Mouse (Mus musculus) liver, adult 2 months (tissue): ENCODE results near the gene Cga. TPM values are rescaled to one million over a fixed set of nuclear protein-coding genes. Genes with fewer than 3 reads are reported as not detected.

Source experiments
- DNase-seq: peaks from one replicate; pipeline ENCODE4 v3.0.0-alpha.2; 2011; ENCODE audit warnings: low read depth, low spot score; ENCODE audit errors: extremely low read depth
- H3K27ac ChIP-seq: fragments of 200-500 bp; replicated peaks from 2 replicates; pipeline ENCODE4 v1.5.1; 2012; ENCODE audit warnings: low read depth, mild to moderate bottlenecking, control low read depth, inconsistent platforms, low read length; ENCODE audit not compliant: insufficient read depth
- H3K27me3 ChIP-seq: fragments of 200-500 bp; 2 replicates; pipeline ENCODE4 v1.6.1; 2012; ENCODE audit warnings: mild to moderate bottlenecking, moderate library complexity, low read length, inconsistent platforms; ENCODE audit not compliant: control insufficient read depth, insufficient read depth
- H3K36me3 ChIP-seq: fragments of 200-500 bp; 2 replicates; pipeline ENCODE4 v1.6.1; 2012; ENCODE audit warnings: low read length, inconsistent platforms; ENCODE audit not compliant: control insufficient read depth, insufficient read depth
- H3K4me1 ChIP-seq: fragments of 200-500 bp; 2 replicates; pipeline ENCODE4 v1.6.1; 2011; ENCODE audit warnings: low read length; ENCODE audit not compliant: control insufficient read depth, insufficient read depth
- H3K4me3 ChIP-seq: fragments of 200-500 bp; 2 replicates; pipeline ENCODE4 v1.5.1; 2011; ENCODE audit warnings: low read depth, mild to moderate bottlenecking, control low read depth, low read length, moderate library complexity; ENCODE audit not compliant: insufficient read depth
- H3K79me2 ChIP-seq: fragments of 200-500 bp; 2 replicates; pipeline ENCODE4 v1.6.1; 2012; ENCODE audit warnings: inconsistent platforms, mild to moderate bottlenecking, low read length, moderate library complexity; ENCODE audit not compliant: control insufficient read depth, insufficient read depth
- H3K9ac ChIP-seq: fragments of 200-500 bp; 2 replicates; pipeline ENCODE4 v1.6.1; 2012; ENCODE audit warnings: low read depth, mild to moderate bottlenecking, control low read depth, inconsistent platforms, low read length
- CTCF ChIP-seq: fragments of 200-500 bp; IDR thresholded peaks from 2 replicates; pipeline ENCODE4 v1.5.1; 2011; ENCODE audit warnings: low read depth, low read length, control low read depth
- POLR2A ChIP-seq: fragments of 200-500 bp; IDR thresholded peaks from 2 replicates; pipeline ENCODE4 v1.6.1; 2011; ENCODE audit warnings: low read length, control low read depth; ENCODE audit not compliant: insufficient read depth; ENCODE audit errors: extremely low read depth
- WGBS: fragments of 180-500 bp; shearing (Covaris S2); methylation state at CpG from one replicate; pipeline ENCODE4 v1.1.7; 2018; 5-methylcytosine and 5-hydroxymethylcytosine counted together
- polyA plus RNA-seq: library from polyadenylated mRNA; depleted of rRNA; stranded (reverse); fragments of >200 nt; gene quantifications from 2 replicates; pipeline ENCODE4 v1.2.3, GENCODE M21; 2012; rRNA removed
- total RNA-seq: library from RNA; depleted of rRNA; stranded (reverse); fragments of >200 nt; gene quantifications from 2 replicates; pipeline ENCODE4 v1.2.3, GENCODE M21; 2014; rRNA removed

The Cga gene
- total RNA-seq (0.46 TPM in 1 of 2 replicates, not detected in the other), polyA plus RNA-seq (0.46 and 0.88 TPM in 2 replicates)

DNA sequence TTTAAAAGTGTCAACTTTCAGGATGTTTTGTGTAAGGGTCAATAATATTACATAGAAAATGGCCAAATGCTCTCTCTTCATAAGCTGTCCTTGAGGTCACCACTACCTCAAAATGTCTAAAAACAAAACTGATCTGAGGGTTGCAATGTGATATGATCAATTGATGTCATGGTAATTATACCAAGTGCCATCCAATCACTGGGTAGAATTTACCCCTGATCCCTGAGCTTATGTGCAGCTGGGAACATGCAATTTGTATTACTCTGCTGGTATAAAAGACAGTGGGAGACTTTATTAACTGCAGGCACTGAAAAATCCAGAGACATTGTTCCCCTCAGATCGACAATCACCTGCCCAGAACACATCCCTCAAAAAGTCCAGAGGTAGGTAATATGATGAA lies at the start of gene Cga:
Gene Cga, plus strand, starts transcription at position 301 of the 400 bp plus-strand sequence.
- Histone ChIP-seq H3K27me3 (peaks cover 4% of the 10 kb centered on the region; the same call in 1 of the 2 replicates), H3K9ac (no peak within 1 kb of the TSS), H3K4me3 (no peak within 1 kb of the TSS), H3K79me2 (no peaks in the 10 kb centered on the region), H3K27ac (no peak within 1 kb of the TSS), H3K4me1 (no peaks in the 10 kb centered on the region), H3K36me3 (no peaks in the 10 kb centered on the region)
- no peak for TF ChIP-seq POLR2A
- no peak for TF ChIP-seq CTCF
- DNase-seq: no peak
- WGBS: 91% methylated on average over 1 of the region's 1 CpGs

GRCm38 (mm10) chr4:34843839-34844238 lies 49.7 kb upstream of the Cga start:
- no peak overlapping the region for H3K27ac ChIP-seq
- H3K79me2 ChIP-seq: peaks cover 24% of the 10 kb centered on the region
- no peak for DNase-seq
- peaks cover 3% of the 10 kb centered on the region; the same call in 1 of the 2 replicates for H3K36me3 ChIP-seq
- no peak overlapping the region for H3K9ac ChIP-seq
- no peaks in the 10 kb centered on the region; the same call in 1 of the 2 replicates for H3K4me1 ChIP-seq
- no peak for TF ChIP-seq CTCF
- no peak for TF ChIP-seq POLR2A
- WGBS: 93% methylated on average over 1 of the region's 1 CpGs
- no peak overlapping the region for H3K4me3 ChIP-seq
- no peaks in the 10 kb centered on the region for H3K27me3 ChIP-seq

DNA sequence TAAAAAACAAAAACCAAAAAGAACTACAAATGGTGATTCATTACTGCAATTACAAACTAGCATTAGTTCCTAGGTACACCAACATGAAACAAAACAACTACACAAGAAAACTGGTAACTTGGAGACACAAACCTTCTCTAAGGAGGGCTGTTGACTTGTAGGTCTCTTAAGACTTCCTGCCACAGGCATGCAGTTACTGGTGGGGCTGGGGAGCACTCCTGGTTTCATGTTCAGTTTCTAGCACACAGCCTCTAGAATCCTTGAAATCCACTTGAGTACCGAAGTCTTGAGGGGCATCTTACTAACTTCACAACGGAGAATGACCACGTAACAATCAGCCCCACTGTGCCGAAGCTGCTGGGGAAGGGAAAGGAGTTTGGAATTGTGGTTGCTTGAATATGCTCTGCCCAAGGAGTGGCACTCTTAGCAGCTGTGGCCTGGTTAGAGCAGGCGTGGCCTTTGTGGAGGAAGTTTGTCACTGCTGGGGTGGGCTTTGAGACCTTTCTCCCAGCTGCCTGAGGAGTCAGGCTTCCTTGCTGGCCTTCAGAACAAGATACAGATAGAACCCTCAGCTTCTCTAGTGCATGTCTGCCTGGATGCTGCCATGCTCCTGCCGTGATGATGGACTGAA lies 45.8 kb upstream of the Cga start:
- DNase-seq: no peak
- H3K4me1 ChIP-seq: no peaks in the 10 kb centered on the region; the same call in 1 of the 2 replicates
- no peak for TF ChIP-seq CTCF
- TF ChIP-seq POLR2A: no peak
- H3K36me3 ChIP-seq: no peaks in the 10 kb centered on the region
- H3K4me3 ChIP-seq: no peak overlapping the region
- H3K79me2 ChIP-seq: peaks cover 32% of the 10 kb centered on the region
- 93% methylated on average over 6 of the region's 6 CpGs for WGBS
- H3K27me3 ChIP-seq: no peaks in the 10 kb centered on the region
- no peak overlapping the region for H3K27ac ChIP-seq
- H3K9ac ChIP-seq: no peak overlapping the region

GRCm38 (mm10) chr4:34850156-34850555 lies 43.4 kb upstream of the Cga start:
- Histone ChIP-seq H3K79me2 (peaks cover 30% of the 10 kb centered on the region; the same call in 1 of the 2 replicates), H3K27ac (no peak overlapping the region), H3K4me1 (no peaks in the 10 kb centered on the region; the same call in 1 of the 2 replicates), H3K9ac (no peak overlapping the region), H3K36me3 (no peaks in the 10 kb centered on the region), H3K27me3 (no peaks in the 10 kb centered on the region), H3K4me3 (no peak overlapping the region)
- 73% methylated on average over 2 of the region's 2 CpGs for WGBS
- TF ChIP-seq CTCF (no peak), POLR2A (no peak)
- peak; percentile 14 for DNase-seq

- H3K36me3 ChIP-seq: no peaks in the 10 kb centered on the region
- no peak overlapping the region for H3K9ac ChIP-seq
- no peaks in the 10 kb centered on the region; the same call in 1 of the 2 replicates for H3K4me1 ChIP-seq
- H3K79me2 ChIP-seq: peaks cover 26% of the 10 kb centered on the region; the same call in 1 of the 2 replicates
- no peak for DNase-seq
- 83% methylated on average over 7 of the region's 7 CpGs for WGBS
- H3K4me3 ChIP-seq: no peak overlapping the region
- no peak overlapping the region for H3K27ac ChIP-seq
- TF ChIP-seq CTCF: no peak
- TF ChIP-seq POLR2A: no peak
- H3K27me3 ChIP-seq: no peaks in the 10 kb centered on the region
These were observed 41.5 kb upstream of the Cga start for GRCm38 (mm10) chr4:34852051-34852450.

GRCm38 (mm10) chr4:34855966-34856365 lies 37.6 kb upstream of the Cga start:
- H3K79me2 ChIP-seq: peaks cover 22% of the 10 kb centered on the region; the same call in 1 of the 2 replicates
- H3K27ac ChIP-seq: no peak overlapping the region
- H3K27me3 ChIP-seq: no peaks in the 10 kb centered on the region
- TF ChIP-seq CTCF (no peak), POLR2A (no peak)
- H3K4me3 ChIP-seq: no peak overlapping the region
- WGBS: 67% methylated on average over 1 of the region's 1 CpGs
- H3K4me1 ChIP-seq: no peaks in the 10 kb centered on the region; the same call in 1 of the 2 replicates
- H3K36me3 ChIP-seq: no peaks in the 10 kb centered on the region
- H3K9ac ChIP-seq: no peak overlapping the region
- DNase-seq: no peak
